Mouse (Mus musculus) liver, adult 2 months (tissue): ENCODE measurements around the gene Acaca.

ENCODE experiments used
- CTCF ChIP-seq: fragments of 200-500 bp; IDR thresholded peaks from 2 replicates; pipeline ENCODE4 v1.5.1; 2011; ENCODE audit warnings: low read depth, low read length, control low read depth
- POLR2A ChIP-seq: fragments of 200-500 bp; IDR thresholded peaks from 2 replicates; pipeline ENCODE4 v1.6.1; 2011; ENCODE audit warnings: low read length, control low read depth; ENCODE audit not compliant: insufficient read depth; ENCODE audit errors: extremely low read depth

DNA sequence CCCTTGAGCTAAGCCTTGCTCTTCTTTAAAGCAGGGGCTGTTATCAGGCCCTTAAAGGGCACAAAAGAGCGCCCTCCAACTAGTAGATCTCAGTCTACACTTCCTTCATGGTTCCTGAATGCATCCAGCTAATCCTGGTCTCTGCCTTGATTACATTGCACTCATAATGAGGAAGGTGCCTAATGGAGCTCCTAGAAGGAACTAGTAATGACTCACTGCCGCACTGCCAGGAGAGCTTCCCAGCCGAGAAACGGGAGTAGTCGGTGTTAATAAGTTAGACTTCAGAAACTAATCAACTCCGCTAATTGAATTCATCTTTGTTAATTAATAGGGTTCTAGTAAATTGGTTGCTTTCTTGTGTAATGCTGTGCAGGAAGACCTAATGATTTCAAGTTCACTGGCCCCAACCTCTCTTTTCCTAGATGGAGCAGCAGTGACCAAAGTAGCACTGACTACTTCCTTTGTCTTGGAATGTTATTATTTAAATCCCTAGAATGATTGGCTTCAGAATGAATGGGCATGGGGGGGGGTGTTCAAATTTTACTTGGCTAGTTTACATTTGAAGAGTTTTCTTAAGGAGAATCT is 176.8 kb downstream of the Acaca start:
- no peak for TF ChIP-seq POLR2A
- no peak for TF ChIP-seq CTCF
